Mouse (Mus musculus): ENCODE data around the gene Nckap5. TPM values are rescaled to one million over a fixed set of nuclear protein-coding genes. Genes with fewer than 3 reads are reported as not detected.

The Nckap5 gene
- polyA plus RNA-seq, 1 experiment = 3.1 TPM

- H3K27me3 ChIP-seq (replicated peaks; ENCODE audit: control insufficient read depth, insufficient read depth, low read length) = no peaks in the 10 kb centered on the region
- 79% methylated on average over 6 of the region's 6 CpGs for WGBS
- peak; percentile 21 for DNase-seq
- no peak overlapping the region for H3K27ac ChIP-seq (ENCODE audit: insufficient read depth, low read depth, low read length)
- H3K4me3 ChIP-seq (ENCODE audit: insufficient read depth, low read depth, low read length) = no peak overlapping the region
- no peak for TF ChIP-seq POLR2A (IDR thresholded peaks at IDR 0.05; ENCODE audit: low read depth, low read length)
- no peak for TF ChIP-seq CTCF (conservative IDR thresholded peaks at IDR 0.05; ENCODE audit: insufficient read depth, insufficient read length, low read depth, low read length)
- H3K36me3 ChIP-seq (ENCODE audit: control insufficient read depth, insufficient read depth, low read length) = no peaks in the 10 kb centered on the region
- H3K4me1 ChIP-seq (ENCODE audit: control insufficient read depth, insufficient read depth, low read length) = no peaks in the 10 kb centered on the region
Observed at GRCm38 (mm10) chr1:126153516-126154234, 676.9 kb downstream of the Nckap5 start.

GRCm38 (mm10) chr1:126152217-126152616 lies 678.4 kb downstream of the Nckap5 start:
- WGBS = 86% methylated on average over 6 of the region's 6 CpGs
- no peak for DNase-seq
- H3K4me3 ChIP-seq (ENCODE audit: insufficient read depth, low read depth, low read length) = no peak overlapping the region
- no peaks in the 10 kb centered on the region for H3K36me3 ChIP-seq (ENCODE audit: control insufficient read depth, insufficient read depth, low read length)
- no peaks in the 10 kb centered on the region for H3K4me1 ChIP-seq (ENCODE audit: control insufficient read depth, insufficient read depth, low read length)
- H3K27ac ChIP-seq (ENCODE audit: insufficient read depth, low read depth, low read length) = no peak overlapping the region
- no peaks in the 10 kb centered on the region for H3K27me3 ChIP-seq (replicated peaks; ENCODE audit: control insufficient read depth, insufficient read depth, low read length)
- TF ChIP-seq CTCF (conservative IDR thresholded peaks at IDR 0.05; ENCODE audit: insufficient read depth, insufficient read length, low read depth, low read length) = no peak
- no peak for TF ChIP-seq POLR2A (IDR thresholded peaks at IDR 0.05; ENCODE audit: low read depth, low read length)

- Histone ChIP-seq H3K27me3 (replicated peaks; ENCODE audit: control insufficient read depth, insufficient read depth, low read length) (no peaks in the 10 kb centered on the region), H3K4me3 (ENCODE audit: insufficient read depth, low read depth, low read length) (no peak overlapping the region), H3K27ac (ENCODE audit: insufficient read depth, low read depth, low read length) (no peak overlapping the region), H3K4me1 (ENCODE audit: control insufficient read depth, insufficient read depth, low read length) (no peaks in the 10 kb centered on the region), H3K36me3 (ENCODE audit: control insufficient read depth, insufficient read depth, low read length) (no peaks in the 10 kb centered on the region)
- TF ChIP-seq POLR2A (IDR thresholded peaks at IDR 0.05; ENCODE audit: low read depth, low read length) (no peak), CTCF (conservative IDR thresholded peaks at IDR 0.05; ENCODE audit: insufficient read depth, insufficient read length, low read depth, low read length) (no peak)
- DNase-seq = no peak
Observed at GRCm38 (mm10) chr1:126149966-126150365, 680.6 kb downstream of the Nckap5 start.

GRCm38 (mm10) chr1:126135717-126136116 lies 694.9 kb downstream of the Nckap5 start:
- H3K4me1 ChIP-seq (ENCODE audit: control insufficient read depth, insufficient read depth, low read length) = no peaks in the 10 kb centered on the region
- no peaks in the 10 kb centered on the region for H3K27me3 ChIP-seq (replicated peaks; ENCODE audit: control insufficient read depth, insufficient read depth, low read length)
- 79% methylated on average over 3 of the region's 3 CpGs for WGBS
- TF ChIP-seq CTCF (conservative IDR thresholded peaks at IDR 0.05; ENCODE audit: insufficient read depth, insufficient read length, low read depth, low read length) (no peak), POLR2A (IDR thresholded peaks at IDR 0.05; ENCODE audit: low read depth, low read length) (no peak)
- H3K27ac ChIP-seq (ENCODE audit: insufficient read depth, low read depth, low read length) = no peak overlapping the region
- no peaks in the 10 kb centered on the region for H3K36me3 ChIP-seq (ENCODE audit: control insufficient read depth, insufficient read depth, low read length)
- DNase-seq = no peak
- no peak overlapping the region for H3K4me3 ChIP-seq (ENCODE audit: insufficient read depth, low read depth, low read length)

GRCm38 (mm10) chr1:126132316-126132715 lies 698.3 kb downstream of the Nckap5 start:
- no peak overlapping the region for H3K4me3 ChIP-seq (ENCODE audit: insufficient read depth, low read depth, low read length)
- no peaks in the 10 kb centered on the region for H3K4me1 ChIP-seq (ENCODE audit: control insufficient read depth, insufficient read depth, low read length)
- TF ChIP-seq POLR2A (IDR thresholded peaks at IDR 0.05; ENCODE audit: low read depth, low read length) = no peak
- H3K27me3 ChIP-seq (replicated peaks; ENCODE audit: control insufficient read depth, insufficient read depth, low read length) = no peaks in the 10 kb centered on the region
- H3K36me3 ChIP-seq (ENCODE audit: control insufficient read depth, insufficient read depth, low read length) = no peaks in the 10 kb centered on the region
- no peak overlapping the region for H3K27ac ChIP-seq (ENCODE audit: insufficient read depth, low read depth, low read length)
- DNase-seq = no peak
- WGBS = 94% methylated on average over 2 of the region's 2 CpGs

- Histone ChIP-seq H3K4me3 (ENCODE audit: insufficient read depth, low read depth, low read length) (no peak overlapping the region), H3K27ac (ENCODE audit: insufficient read depth, low read depth, low read length) (no peak overlapping the region), H3K4me1 (ENCODE audit: control insufficient read depth, insufficient read depth, low read length) (no peaks in the 10 kb centered on the region), H3K36me3 (ENCODE audit: control insufficient read depth, insufficient read depth, low read length) (no peaks in the 10 kb centered on the region), H3K27me3 (replicated peaks; ENCODE audit: control insufficient read depth, insufficient read depth, low read length) (no peaks in the 10 kb centered on the region)
- no peak for DNase-seq
- whole genome bisulfite sequencing = 28% methylated on average over 1 of the region's 1 CpGs
- TF ChIP-seq POLR2A (IDR thresholded peaks at IDR 0.05; ENCODE audit: low read depth, low read length) = no peak
- no peak for TF ChIP-seq CTCF (conservative IDR thresholded peaks at IDR 0.05; ENCODE audit: insufficient read depth, insufficient read length, low read depth, low read length)
Observed at GRCm38 (mm10) chr1:126129129-126129528, 701.5 kb downstream of the Nckap5 start.

GRCm38 (mm10) chr1:126123111-126123510 lies 707.5 kb downstream of the Nckap5 start:
- H3K36me3 ChIP-seq (ENCODE audit: control insufficient read depth, insufficient read depth, low read length) = no peaks in the 10 kb centered on the region
- 71% methylated on average over 5 of the region's 5 CpGs for WGBS
- no peak for DNase-seq
- TF ChIP-seq CTCF (conservative IDR thresholded peaks at IDR 0.05; ENCODE audit: insufficient read depth, insufficient read length, low read depth, low read length) (no peak), POLR2A (IDR thresholded peaks at IDR 0.05; ENCODE audit: low read depth, low read length) (no peak)
- H3K27ac ChIP-seq (ENCODE audit: insufficient read depth, low read depth, low read length) = no peak overlapping the region
- no peaks in the 10 kb centered on the region for H3K4me1 ChIP-seq (ENCODE audit: control insufficient read depth, insufficient read depth, low read length)
- no peaks in the 10 kb centered on the region for H3K27me3 ChIP-seq (replicated peaks; ENCODE audit: control insufficient read depth, insufficient read depth, low read length)
- no peak overlapping the region for H3K4me3 ChIP-seq (ENCODE audit: insufficient read depth, low read depth, low read length)
